Mouse (Mus musculus): ENCODE results near the gene Prpsap1. TPM values are rescaled to one million over a fixed set of nuclear protein-coding genes. Genes with fewer than 3 reads are reported as not detected.

Gene Prpsap1
- total and polyA plus RNA-seq, 3 experiments, result 79.8 to 114 (median 114) TPM

GRCm38 (mm10) chr11:116533341-116534153 is 39.5 kb upstream of the Prpsap1 start:
- peak; percentile 35; the same call in 1 of the 2 replicates for TF ChIP-seq CHD2 (IDR thresholded peaks at IDR 0.05; ENCODE audit: low read length)
- no peak for TF ChIP-seq ZC3H11A (IDR thresholded peaks at IDR 0.05; ENCODE audit: low read depth, low read length)
- TF ChIP-seq TBP (conservative IDR thresholded peaks at IDR 0.05; ENCODE audit: low read depth, low read length), result no peak
- TF ChIP-seq CHD1 (IDR thresholded peaks at IDR 0.05; ENCODE audit: low read depth, low read length), result no peak
- no peak for TF ChIP-seq SMC3 (IDR thresholded peaks at IDR 0.05; ENCODE audit: low read depth, low read length)
- peak; percentile 16; the same call in 1 of the 2 replicates for TF ChIP-seq NRF1 (IDR thresholded peaks at IDR 0.05; ENCODE audit: low read depth, low read length)
- TF ChIP-seq GABPA (IDR thresholded peaks at IDR 0.05; ENCODE audit: insufficient replicate concordance, low read depth, low read length), result no peak
- peak; percentile 82 for TF ChIP-seq BHLHE40 (IDR thresholded peaks at IDR 0.05; ENCODE audit: low read depth, low read length)
- no peak for TF ChIP-seq KAT2A (IDR thresholded peaks at IDR 0.05; ENCODE audit: insufficient replicate concordance, low read length)
- no peak for TF ChIP-seq USF2 (conservative IDR thresholded peaks at IDR 0.05; ENCODE audit: low read depth, low read length)
- peaks cover 8 to 28% of the 10 kb centered on the region in 2 experiments for H3K36me3 ChIP-seq (replicated peaks in 1 of 2; ENCODE audit: control insufficient read depth in 1 of 2, insufficient read depth in 1 of 2, low read length in 1 of 2)
- peak overlapping the region; percentile 30; the same call in 1 of the 2 replicates for H3K9ac ChIP-seq (ENCODE audit: insufficient read depth, low read depth)
- H3K4me1 ChIP-seq (ENCODE audit: control insufficient read depth in 1 of 2, insufficient read depth in 2 of 2), result peaks cover 5 to 32% of the 10 kb centered on the region in 2 experiments
- H3K4me2 ChIP-seq (ENCODE audit: insufficient read depth, low read depth, poor library complexity, severe bottlenecking), result peak overlapping the region; percentile 89
- dilution Hi-C loops (cut with MboI; ENCODE audit: extremely low pct_ligation_motif_present, extremely low pct_unique_long_range_greater_than_20kb, low sequenced_read_pairs), result no loop called here
- peak overlapping the region; percentile 12 to 61 (median 43) for H3K4me3 ChIP-seq (replicated peaks in 1 of 3; ENCODE audit: low read depth in 2 of 3, low read length in 2 of 3, poor library complexity in 1 of 3)
- H3K27ac ChIP-seq (ENCODE audit: insufficient read depth, low read depth), result no peak overlapping the region
- peak; percentile 34 for DNase-seq (ENCODE audit: extremely low read depth)
- no peaks in the 10 kb centered on the region for H3K79me2 ChIP-seq (replicated peaks; ENCODE audit: control insufficient read depth, extremely low read depth, insufficient read depth, poor library complexity, severe bottlenecking)
- H3K9me3 ChIP-seq (replicated peaks; ENCODE audit: low read length), result no peaks in the 10 kb centered on the region
- in situ Hi-C loops (cut with MboI; ENCODE audit: low pct_ligation_motif_present, low pct_unique_long_range_greater_than_20kb, low sequenced_read_pairs), result loop anchor here (5.0 to 10.0 kb wide), 2 partner anchors 36 to 209 kb away; no protein-coding TSS in a partner anchor
- peaks cover 48% of the 10 kb centered on the region for H3K27me3 ChIP-seq (replicated peaks)

- peak overlapping the region; percentile 12 to 61 (median 43) for H3K4me3 ChIP-seq (replicated peaks in 1 of 3; ENCODE audit: low read depth in 2 of 3, low read length in 2 of 3, poor library complexity in 1 of 3)
- peak; percentile 57 for DNase-seq (ENCODE audit: extremely low read depth)
- H3K27me3 ChIP-seq (replicated peaks), result peaks cover 53% of the 10 kb centered on the region
- dilution Hi-C loops (cut with MboI; ENCODE audit: extremely low pct_ligation_motif_present, extremely low pct_unique_long_range_greater_than_20kb, low sequenced_read_pairs) (no loop called here), in situ Hi-C loops (cut with MboI; ENCODE audit: low pct_ligation_motif_present, low pct_unique_long_range_greater_than_20kb, low sequenced_read_pairs) (loop anchor here (5.0 to 10.0 kb wide), 2 partner anchors 36 to 208 kb away; no protein-coding TSS in a partner anchor)
- H3K79me2 ChIP-seq (replicated peaks; ENCODE audit: control insufficient read depth, extremely low read depth, insufficient read depth, poor library complexity, severe bottlenecking), result no peaks in the 10 kb centered on the region
- peak overlapping the region; percentile 89 for H3K4me2 ChIP-seq (ENCODE audit: insufficient read depth, low read depth, poor library complexity, severe bottlenecking)
- no peaks in the 10 kb centered on the region for H3K9me3 ChIP-seq (replicated peaks; ENCODE audit: low read length)
- TF ChIP-seq NRF1 (IDR thresholded peaks at IDR 0.05; ENCODE audit: low read depth, low read length) (peak; percentile 15), ELF1 (IDR thresholded peaks at IDR 0.05; ENCODE audit: low read depth, low read length) (peak; percentile 7; the same call in 1 of the 2 replicates), MEF2A (IDR thresholded peaks at IDR 0.05; ENCODE audit: borderline replicate concordance, low read depth, low read length) (no peak), MAX (IDR thresholded peaks at IDR 0.05; ENCODE audit: low read length) (peak; percentile 71; the same call in 1 of the 2 replicates), POLR2A (IDR thresholded peaks at IDR 0.05; ENCODE audit: low read depth, low read length) (peak; percentile 23; the same call in 1 of the 2 replicates), MXI1 (IDR thresholded peaks at IDR 0.05; ENCODE audit: low read depth, low read length) (peak; percentile 40), UBTF (IDR thresholded peaks at IDR 0.05; ENCODE audit: low read depth, low read length) (peak; percentile 46; the same call in 1 of the 2 replicates), TBP (conservative IDR thresholded peaks at IDR 0.05; ENCODE audit: low read depth, low read length) (no peak), CTCF (conservative IDR thresholded peaks at IDR 0.05 in 1 of 2, IDR thresholded peaks at IDR 0.05 in 1 of 2; ENCODE audit: low read depth in 2 of 2, low read length in 2 of 2) (peak in 1 of 2 experiments; percentile 52; a peak in 2 of 4 replicates)
- peak overlapping the region; percentile 30; the same call in 1 of the 2 replicates for H3K9ac ChIP-seq (ENCODE audit: insufficient read depth, low read depth)
- H3K4me1 ChIP-seq (ENCODE audit: control insufficient read depth in 1 of 2, insufficient read depth in 2 of 2), result peaks cover 5 to 32% of the 10 kb centered on the region in 2 experiments
- H3K36me3 ChIP-seq (replicated peaks in 1 of 2; ENCODE audit: control insufficient read depth in 1 of 2, insufficient read depth in 1 of 2, low read length in 1 of 2), result peaks cover 2 to 21% of the 10 kb centered on the region in 2 experiments
- no peak overlapping the region for H3K27ac ChIP-seq (ENCODE audit: insufficient read depth, low read depth)
These were observed 38.9 kb upstream of the Prpsap1 start for GRCm38 (mm10) chr11:116532810-116533338.

All from CH12.LX (cell line).